Mouse (Mus musculus): ENCODE measurements around the gene Prkd2.

- TF ChIP-seq GATA1 (IDR thresholded peaks at IDR 0.05; ENCODE audit: low read length) (no peak), TAL1 (IDR thresholded peaks at IDR 0.05; ENCODE audit: low read length) (no peak)
These were observed 50.9 kb downstream of the Prkd2 start for GRCm38 (mm10) chr7:16893612-16894011.

All from erythroblast, embryonic 14.5 days (primary cell).